Mouse (Mus musculus): ENCODE data around the gene Doc2a.

Gene Doc2a

GRCm38 (mm10) chr7:126823940-126824339 is 23.3 kb upstream of the Doc2a start:
- no peak for DNase-seq (ENCODE audit: low read depth)

- no peak for DNase-seq (ENCODE audit: low read depth)
Observed at GRCm38 (mm10) chr7:126825403-126825802, 21.8 kb upstream of the Doc2a start.

- DNase-seq (ENCODE audit: low read depth): no peak
Observed at GRCm38 (mm10) chr7:126825952-126826351, 21.3 kb upstream of the Doc2a start.

- no peak for DNase-seq (ENCODE audit: low read depth)
Observed at GRCm38 (mm10) chr7:126831539-126831938, 15.7 kb upstream of the Doc2a start, which contains the start of gene 4930451I11Rik. 4930451I11Rik (minus strand) TSS chr7:126831639.

GRCm38 (mm10) chr7:126832036-126832598 is 15.1 kb upstream of the Doc2a start:
- DNase-seq (ENCODE audit: low read depth): peak; percentile 74

- DNase-seq (ENCODE audit: low read depth): no peak
Observed at GRCm38 (mm10) chr7:126833294-126833693, 13.9 kb upstream of the Doc2a start.

GRCm38 (mm10) chr7:126843276-126843675 is 3.9 kb upstream of the Doc2a start:
- no peak for DNase-seq (ENCODE audit: low read depth)

GRCm38 (mm10) chr7:126845516-126845915 is 1.7 kb upstream of the Doc2a start:
- DNase-seq (ENCODE audit: low read depth): no peak

GRCm38 (mm10) chr7:126847421-126848398 is 494 bp downstream of the Doc2a start:
- DNase-seq (ENCODE audit: low read depth): no peak

GRCm38 (mm10) chr7:126848794-126849193 is 1.6 kb downstream of the Doc2a start:
- no peak for DNase-seq (ENCODE audit: low read depth)

- DNase-seq (ENCODE audit: low read depth): no peak
Observed at GRCm38 (mm10) chr7:126850161-126850560, 2.9 kb downstream of the Doc2a start.

GRCm38 (mm10) chr7:126851192-126851591 is 4.0 kb downstream of the Doc2a start:
- DNase-seq (ENCODE audit: low read depth): no peak

- no peak for DNase-seq (ENCODE audit: low read depth)
Observed at GRCm38 (mm10) chr7:126853454-126853853, 6.2 kb downstream of the Doc2a start.

- DNase-seq (ENCODE audit: low read depth): no peak
Observed at GRCm38 (mm10) chr7:126855641-126856040, 8.4 kb downstream of the Doc2a start.

GRCm38 (mm10) chr7:126856741-126857420 is 9.7 kb downstream of the Doc2a start:
- DNase-seq (ENCODE audit: low read depth): no peak

- DNase-seq (ENCODE audit: low read depth): no peak
Observed at GRCm38 (mm10) chr7:126860987-126861386, 13.8 kb downstream of the Doc2a start.

GRCm38 (mm10) chr7:126861429-126862130 is 14.4 kb downstream of the Doc2a start, which contains the start of gene Hirip3:
Hirip3 (plus strand) TSS chr7:126861972.
- peak; percentile 91 for DNase-seq (ENCODE audit: low read depth)

- peak; percentile 94 for DNase-seq (ENCODE audit: low read depth)
Observed at GRCm38 (mm10) chr7:126862147-126862784, 15.1 kb downstream of the Doc2a start, which contains the start of gene Ino80e. Ino80e (minus strand) TSS chr7:126862377.

- no peak for DNase-seq (ENCODE audit: low read depth)
Observed at GRCm38 (mm10) chr7:126863791-126864190, 16.6 kb downstream of the Doc2a start.

GRCm38 (mm10) chr7:126867534-126867933 is 20.3 kb downstream of the Doc2a start:
- no peak for DNase-seq (ENCODE audit: low read depth)

GRCm38 (mm10) chr7:126868003-126868402 is 20.8 kb downstream of the Doc2a start:
- no peak for DNase-seq (ENCODE audit: low read depth)
